33 mouse cellular contexts compared by ENCODE assay signal in the genomic region with DNA sequence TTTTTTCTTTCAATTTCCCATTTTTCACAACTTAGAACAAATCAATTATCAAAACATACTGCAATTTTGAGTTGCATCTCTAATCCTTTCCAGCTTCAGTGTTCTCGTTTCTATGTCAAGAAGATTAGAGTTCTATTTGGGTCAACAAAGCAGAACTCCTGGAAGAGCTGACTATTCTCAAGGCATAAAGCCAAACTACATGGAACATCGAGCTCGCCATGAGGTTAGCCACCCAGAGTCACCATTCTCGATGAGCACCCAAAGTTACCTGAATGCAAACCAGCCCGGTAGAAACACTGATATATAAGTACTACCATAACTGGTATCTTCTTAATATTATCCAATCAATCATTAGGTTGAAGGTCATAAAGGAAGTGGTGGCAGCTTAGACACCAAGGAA. TPM values are rescaled to one million over a fixed set of nuclear protein-coding genes. Genes with fewer than 3 reads are reported as not detected.
"Had no signal": no experiment of that assay in that cellular context is flagged by ENCODE, and none has a peak within 500 bp of the region (broad histone marks: within the 10 kb centered on the region; RNA-seq: fewer than 3 reads in every experiment).

No protein-coding gene starts in this region.

- H3K4me1 ChIP-seq: limb, embryonic 12.5 days had no signal

- DNase-seq: left cerebral cortex, postnatal 4 days; liver; liver, embryonic 13.5 days; liver, postnatal 0 days; lung, adult 18-20 months; lung, adult 2 months; lung, embryonic 14.5 days; lung, postnatal 10 days; lung, postnatal 14 days; lung, postnatal 36 days; lung, postnatal 4 days; midbrain, embryonic 14.5 days had no signal

- H3K4me3 ChIP-seq: limb, embryonic 10.5 days; limb, embryonic 12.5 days; limb, embryonic 13.5 days; limb, embryonic 15.5 days; liver, embryonic 12.5 days; liver, embryonic 13.5 days; liver, embryonic 15.5 days; lung, embryonic 15.5 days; megakaryocyte, embryonic 14.5 days; midbrain, embryonic 10.5 days; midbrain, embryonic 12.5 days; midbrain, embryonic 13.5 days; midbrain, embryonic 15.5 days; myocyte; neural tube, embryonic 12.5 days had no signal

- H3K27ac ChIP-seq: limb, embryonic 10.5 days; limb, embryonic 12.5 days; limb, embryonic 13.5 days; limb, embryonic 15.5 days; liver, embryonic 12.5 days; liver, embryonic 13.5 days; liver, embryonic 14.5 days; liver, embryonic 15.5 days; lung, embryonic 15.5 days; macrophage; midbrain, embryonic 10.5 days; midbrain, embryonic 12.5 days; midbrain, embryonic 13.5 days; midbrain, embryonic 15.5 days; neural tube, embryonic 12.5 days had no signal

- H3K27me3 ChIP-seq: limb, embryonic 12.5 days; limb, embryonic 13.5 days; limb, embryonic 15.5 days; lung, embryonic 15.5 days; midbrain, embryonic 15.5 days; neural tube, embryonic 12.5 days had no signal

- ATAC-seq: liver, embryonic 12.5 days; liver, postnatal 0 days; lung, postnatal 0 days; midbrain, embryonic 13.5 days; midbrain, embryonic 15.5 days; midbrain, embryonic 16.5 days had no signal

- H3K4me2 ChIP-seq: limb, embryonic 12.5 days; limb, embryonic 13.5 days; limb, embryonic 15.5 days; liver, embryonic 11.5 days; liver, embryonic 12.5 days; liver, embryonic 13.5 days; liver, embryonic 15.5 days; lung, embryonic 14.5 days; lung, embryonic 15.5 days; midbrain, embryonic 11.5 days; midbrain, embryonic 12.5 days; midbrain, embryonic 13.5 days; midbrain, embryonic 15.5 days; neural tube, embryonic 12.5 days had no signal

- H3K36me3 ChIP-seq: limb, embryonic 10.5 days; limb, embryonic 12.5 days; limb, embryonic 13.5 days; limb, embryonic 15.5 days; liver, embryonic 12.5 days; liver, embryonic 13.5 days; liver, embryonic 15.5 days; lung, embryonic 15.5 days; midbrain, embryonic 10.5 days; midbrain, embryonic 12.5 days; midbrain, embryonic 13.5 days; midbrain, embryonic 15.5 days; neural tube, embryonic 12.5 days had no signal

- H3K9ac ChIP-seq: limb, embryonic 12.5 days; limb, embryonic 13.5 days; limb, embryonic 15.5 days; liver, embryonic 12.5 days; liver, embryonic 13.5 days; liver, embryonic 14.5 days; liver, embryonic 15.5 days; liver, postnatal 0 days; lung, embryonic 14.5 days; lung, embryonic 15.5 days; midbrain, embryonic 12.5 days; midbrain, embryonic 13.5 days; midbrain, embryonic 15.5 days; neural tube, embryonic 12.5 days had no signal

- H3K9me3 ChIP-seq: limb, embryonic 10.5 days; limb, embryonic 12.5 days; limb, embryonic 13.5 days; limb, embryonic 15.5 days; liver, embryonic 12.5 days; liver, embryonic 13.5 days; liver, embryonic 15.5 days; lung, embryonic 15.5 days; megakaryocyte, embryonic 14.5 days; midbrain, embryonic 10.5 days; midbrain, embryonic 12.5 days; midbrain, embryonic 13.5 days; midbrain, embryonic 15.5 days; neural tube, embryonic 12.5 days had no signal

RNA-seq across cellular contexts. Expression of a gene that starts 10.4 kb away (rescaled TPM):
- polyA plus RNA-seq: liver, adult 2 months; liver, embryonic 12.5 days; liver, embryonic 14.5 days; liver, postnatal 0 days; macrophage; myocyte had no signal
